Mouse (Mus musculus) embryonic fibroblast, embryonic 13.5 days (primary cell): ENCODE results near the gene Lyve1. TPM values are rescaled to one million over a fixed set of nuclear protein-coding genes. Genes with fewer than 3 reads are reported as not detected.
A peak's percentile ranks its signal among the peaks of the same experiment; 100 is the strongest.

ENCODE experiments used
- H3K27ac ChIP-seq: 2 replicates; pipeline ENCODE4 v1.5.1; 2012; ENCODE audit warnings: low read length, control low read depth, inconsistent platforms; ENCODE audit not compliant: insufficient read depth
- H3K4me1 ChIP-seq: 2 replicates; pipeline ENCODE4 v1.6.1; 2011; ENCODE audit warnings: low read length; ENCODE audit not compliant: control insufficient read depth, insufficient read depth
- H3K4me3 ChIP-seq: 2 replicates; pipeline ENCODE4 v1.5.1; 2011; ENCODE audit warnings: mild to moderate bottlenecking, control low read depth, low read length; ENCODE audit not compliant: insufficient read depth
- CTCF ChIP-seq: IDR thresholded peaks from 2 replicates; pipeline ENCODE4 v1.5.1; 2011; ENCODE audit warnings: mild to moderate bottlenecking, control low read depth, low read length, moderate library complexity, borderline replicate concordance; ENCODE audit not compliant: insufficient read depth
- POLR2A ChIP-seq: IDR thresholded peaks from 2 replicates; pipeline ENCODE4 v1.6.1; 2011; ENCODE audit warnings: low read depth, mild to moderate bottlenecking, control low read depth, low read length, moderate library complexity
- polyA plus RNA-seq: library from polyadenylated mRNA; stranded (reverse); fragments of >200 nt; gene quantifications from 2 replicates; pipeline ENCODE4 v1.2.4, GENCODE M21; 2011; ENCODE audit warnings: low read depth; ENCODE audit not compliant: missing spikeins, insufficient read length

Lyve1 gene
- polyA plus RNA-seq, 1 experiment: not detected

DNA sequence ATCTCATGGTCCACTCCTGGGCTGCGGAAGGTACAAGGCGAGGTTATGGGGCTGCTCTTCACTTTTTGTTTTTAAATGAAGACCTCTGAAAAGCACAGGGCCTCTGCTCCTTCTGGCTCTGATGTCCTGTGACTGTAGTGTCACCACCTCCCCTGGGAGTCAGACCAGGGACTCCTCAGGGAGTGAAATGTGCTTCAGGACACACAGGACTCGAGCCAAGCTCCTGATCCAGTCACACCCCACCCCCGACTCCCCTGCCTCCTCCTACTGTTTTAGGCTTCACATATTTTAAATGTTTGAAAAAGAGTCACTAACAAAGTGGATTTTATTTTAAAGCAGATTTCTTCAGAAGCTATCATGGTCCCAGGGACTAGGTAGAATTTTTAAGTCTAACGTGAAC is 51.5 kb downstream of the Lyve1 start:
- H3K27ac ChIP-seq: no peak overlapping the region
- H3K4me1 ChIP-seq: no peaks in the 10 kb centered on the region
- H3K4me3 ChIP-seq: no peak overlapping the region
- TF ChIP-seq CTCF (no peak), POLR2A (no peak)

DNA sequence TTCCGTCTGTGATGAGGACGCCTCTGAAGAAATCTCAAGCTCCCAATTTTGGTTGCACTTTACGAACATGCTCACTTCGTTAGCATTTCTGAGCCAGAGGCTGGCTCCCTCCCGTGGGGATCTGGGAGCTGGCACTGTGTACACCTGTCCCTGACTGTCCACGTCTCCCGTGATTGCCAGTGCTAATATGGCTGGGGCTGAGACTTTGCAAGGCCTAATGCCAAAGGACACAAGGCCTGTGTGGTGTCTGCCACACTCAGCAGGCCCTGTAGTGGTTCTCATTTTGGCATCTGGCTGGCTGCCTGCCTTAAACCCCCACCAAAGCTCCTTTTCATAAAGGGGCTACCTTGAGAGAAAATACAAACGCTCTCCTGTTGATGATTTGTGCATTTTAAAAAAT is 52.0 kb downstream of the Lyve1 start:
- Histone ChIP-seq H3K4me1 (no peaks in the 10 kb centered on the region), H3K27ac (no peak overlapping the region), H3K4me3 (no peak overlapping the region)
- TF ChIP-seq POLR2A (no peak), CTCF (no peak)

DNA sequence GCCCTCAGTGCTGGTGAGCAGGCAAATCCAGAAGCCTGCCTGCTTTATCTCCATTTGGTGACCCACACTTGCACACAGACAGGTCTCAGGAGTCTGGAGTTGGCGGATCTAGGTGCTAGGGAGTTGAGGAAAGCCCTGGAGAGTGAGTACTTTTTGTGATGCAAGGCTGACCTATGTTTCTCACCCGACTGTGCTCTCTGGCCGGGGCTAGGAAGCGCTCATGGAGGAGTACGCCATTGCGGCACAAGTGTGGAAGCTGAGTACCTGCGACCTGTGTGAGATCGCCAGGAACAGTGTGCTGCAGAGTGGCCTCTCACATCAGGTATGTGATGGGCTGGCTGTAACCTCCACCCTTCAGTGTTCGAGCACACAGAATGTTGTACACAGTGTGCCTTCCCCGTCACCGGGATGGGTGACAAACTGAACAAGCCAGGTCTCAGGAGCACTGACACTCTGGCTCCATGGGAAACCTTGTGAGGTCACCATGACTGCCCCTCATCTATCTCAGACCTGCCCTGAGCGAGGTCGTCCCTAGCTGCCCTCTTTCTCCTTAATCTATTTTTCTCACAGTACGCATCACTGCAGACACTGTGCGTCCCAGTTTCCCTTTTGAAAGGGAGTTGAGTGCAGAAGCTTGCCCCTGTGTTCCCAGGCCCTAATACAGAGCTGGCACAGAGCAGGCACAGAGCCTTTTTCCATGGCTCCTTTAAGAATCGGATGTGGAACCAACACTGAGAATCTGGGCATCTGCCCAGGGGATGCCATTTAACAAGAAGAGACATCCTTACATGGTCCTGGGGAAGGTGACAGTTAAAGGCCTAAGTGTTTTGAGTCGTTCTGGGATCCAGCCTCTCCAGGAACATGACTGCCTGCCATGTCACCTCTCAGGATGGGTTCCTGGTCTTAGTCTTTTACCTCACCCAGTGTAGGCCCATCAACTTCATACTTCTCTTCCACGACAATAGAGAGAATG is 53.2 kb downstream of the Lyve1 start:
- Histone ChIP-seq H3K4me3 (no peak overlapping the region), H3K4me1 (no peaks in the 10 kb centered on the region), H3K27ac (no peak overlapping the region)
- TF ChIP-seq CTCF: no peak
- no peak for TF ChIP-seq POLR2A

DNA sequence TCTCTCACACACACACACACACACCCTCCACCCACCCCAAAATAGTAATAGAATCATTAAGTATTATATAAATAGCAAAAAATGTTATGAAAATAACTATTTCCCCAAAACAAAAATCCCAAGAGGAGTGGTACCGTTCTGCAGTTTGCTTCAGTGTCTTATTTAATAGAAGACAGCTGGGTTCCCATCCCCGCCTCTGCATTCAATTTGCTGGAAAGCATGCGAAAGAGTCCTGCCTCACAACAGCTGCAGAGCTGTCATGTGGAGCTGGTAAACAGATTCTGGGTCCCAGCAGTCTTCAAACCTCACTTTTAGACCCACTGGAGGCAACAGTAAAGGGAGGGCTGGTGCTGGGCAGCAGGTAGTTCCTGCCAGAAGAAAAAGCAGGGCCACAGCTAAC is 54.1 kb downstream of the Lyve1 start:
- TF ChIP-seq CTCF: no peak
- no peak for TF ChIP-seq POLR2A
- Histone ChIP-seq H3K27ac (no peak overlapping the region), H3K4me3 (no peak overlapping the region), H3K4me1 (no peaks in the 10 kb centered on the region)

- Histone ChIP-seq H3K4me3 (no peak overlapping the region), H3K27ac (no peak overlapping the region), H3K4me1 (no peaks in the 10 kb centered on the region)
- no peak for TF ChIP-seq CTCF
- no peak for TF ChIP-seq POLR2A
These were observed 55.5 kb downstream of the Lyve1 start for GRCm38 (mm10) chr7:110807460-110808030.

- TF ChIP-seq CTCF (no peak), POLR2A (no peak)
These were observed 58.8 kb downstream of the Lyve1 start for GRCm38 (mm10) chr7:110804266-110804665.

GRCm38 (mm10) chr7:110803131-110803530 is 59.9 kb downstream of the Lyve1 start:
- H3K4me1 ChIP-seq: peaks cover 2% of the 10 kb centered on the region
- TF ChIP-seq CTCF: no peak
- no peak for TF ChIP-seq POLR2A
- no peak overlapping the region for H3K4me3 ChIP-seq
- no peak overlapping the region for H3K27ac ChIP-seq

More at GRCm38 (mm10) chr7:110804266-110804665, 58.8 kb downstream of the Lyve1 start:
- no peak overlapping the region for H3K27ac ChIP-seq
- no peak overlapping the region for H3K4me3 ChIP-seq
- H3K4me1 ChIP-seq: no peaks in the 10 kb centered on the region

GRCm38 (mm10) chr7:110801028-110801427 is 62.0 kb downstream of the Lyve1 start:
- TF ChIP-seq POLR2A: no peak
- peak; percentile 84 for TF ChIP-seq CTCF
- H3K4me1 ChIP-seq: peaks cover 10% of the 10 kb centered on the region
- no peak overlapping the region for H3K4me3 ChIP-seq
- H3K27ac ChIP-seq: no peak overlapping the region

Other genes starting within 250 kb of the Lyve1 start
- gene Sbf2, start 248.3 kb downstream of the Lyve1 start, polyA plus RNA-seq: 55.5 and 66.2 TPM in 2 replicates
- gene Adm, start 235.6 kb downstream of the Lyve1 start, polyA plus RNA-seq: 23.5 and 38.5 TPM in 2 replicates
- 4.6 and 8.8 TPM in 2 replicates for gene Ampd3, start 95.0 kb downstream of the Lyve1 start, polyA plus RNA-seq
- gene Rnf141, start 18.8 kb downstream of the Lyve1 start, polyA plus RNA-seq: 36.1 and 41.2 TPM in 2 replicates
- 6.4 and 12.0 TPM in 2 replicates for gene Mrvi1, start 119.2 kb upstream of the Lyve1 start, polyA plus RNA-seq
- gene Ctr9, start 165.7 kb upstream of the Lyve1 start, polyA plus RNA-seq: 41.9 and 42.3 TPM in 2 replicates
- 1,344 and 1,778 TPM in 2 replicates for gene Eif4g2, start 219.8 kb upstream of the Lyve1 start, polyA plus RNA-seq